Mouse (Mus musculus) liver, embryonic 11.5 days (tissue): ENCODE measurements around the gene Matk. TPM values are rescaled to one million over a fixed set of nuclear protein-coding genes. Genes with fewer than 3 reads are reported as not detected.
"Not testable (repeated sequence)": the region's sequence is repeated elsewhere in the genome, so short reads cannot be mapped to it uniquely, and the experiment has no call there.

Experiments used
- ATAC-seq: fragments of 200-750 bp; cut with Nextera tagmentation; replicated peaks from 2 replicates; pipeline ENCODE4 v1.8.0; 2017; ENCODE audit warnings: moderate number of reproducible peaks, mild to moderate bottlenecking, moderate TSS enrichment, moderate library complexity; ENCODE audit not compliant: low FRiP score
- DNase-seq: peaks from one replicate; pipeline ENCODE4 v3.0.0-alpha.2; 2017; ENCODE audit warnings: low spot score
- H3K27ac ChIP-seq: fragments of 300-500 bp; sonication (generic); 2 replicates; pipeline ENCODE4 v1.5.1; 2014; ENCODE audit warnings: mild to moderate bottlenecking, low read depth, low read length, control low read depth
- H3K27me3 ChIP-seq: fragments of 300-500 bp; sonication (generic); replicated peaks from 2 replicates; pipeline ENCODE4 v1.6.1; 2014; ENCODE audit warnings: low read length, mixed read lengths; ENCODE audit not compliant: control insufficient read depth, insufficient read depth
- H3K36me3 ChIP-seq: fragments of 300-500 bp; sonication (generic); 2 replicates; pipeline ENCODE4 v1.6.1; 2014; ENCODE audit warnings: mild to moderate bottlenecking, low read length, moderate library complexity, mixed read lengths; ENCODE audit not compliant: control insufficient read depth, insufficient read depth
- H3K4me1 ChIP-seq: fragments of 300-500 bp; sonication (generic); replicated peaks from 2 replicates; pipeline ENCODE4 v1.6.1; 2014; ENCODE audit warnings: low read length, mixed read lengths; ENCODE audit not compliant: control insufficient read depth, insufficient read depth
- H3K4me2 ChIP-seq: fragments of 300-500 bp; sonication (generic); 2 replicates; pipeline ENCODE4 v1.6.1; 2014; ENCODE audit warnings: mild to moderate bottlenecking, control low read depth, moderate library complexity
- H3K4me3 ChIP-seq: fragments of 300-500 bp; sonication (generic); 2 replicates; pipeline ENCODE4 v1.5.1; 2014; ENCODE audit warnings: low read depth, low read length, control low read depth
- H3K9ac ChIP-seq: fragments of 300-500 bp; sonication (generic); 2 replicates; pipeline ENCODE4 v1.6.1; 2014; ENCODE audit warnings: low read depth, low read length, control low read depth
- H3K9me3 ChIP-seq: fragments of 300-500 bp; sonication (generic); 2 replicates; pipeline ENCODE4 v1.6.1; 2016; ENCODE audit warnings: low read length, inconsistent platforms, mixed read lengths; ENCODE audit not compliant: control insufficient read depth
- WGBS: fragments of 180-500 bp; shearing (Covaris S2); extraction: QIAGEN DNeasy Blood & Tissue Kit; methylation state at CpG from one replicate; pipeline ENCODE4 v1.1.7; 2014; 5-methylcytosine and 5-hydroxymethylcytosine counted together
- polyA plus RNA-seq: library from polyadenylated mRNA; unstranded; fragments of >200 nt; fragmentation: Nextera tagmentation; extraction: Ambion mirVana; gene quantifications from 2 replicates; pipeline ENCODE4 v1.2.1, GENCODE M21; 2014

Gene Matk
- polyA plus RNA-seq, 1 experiment from 2014 or later = 2.1 TPM

DNA sequence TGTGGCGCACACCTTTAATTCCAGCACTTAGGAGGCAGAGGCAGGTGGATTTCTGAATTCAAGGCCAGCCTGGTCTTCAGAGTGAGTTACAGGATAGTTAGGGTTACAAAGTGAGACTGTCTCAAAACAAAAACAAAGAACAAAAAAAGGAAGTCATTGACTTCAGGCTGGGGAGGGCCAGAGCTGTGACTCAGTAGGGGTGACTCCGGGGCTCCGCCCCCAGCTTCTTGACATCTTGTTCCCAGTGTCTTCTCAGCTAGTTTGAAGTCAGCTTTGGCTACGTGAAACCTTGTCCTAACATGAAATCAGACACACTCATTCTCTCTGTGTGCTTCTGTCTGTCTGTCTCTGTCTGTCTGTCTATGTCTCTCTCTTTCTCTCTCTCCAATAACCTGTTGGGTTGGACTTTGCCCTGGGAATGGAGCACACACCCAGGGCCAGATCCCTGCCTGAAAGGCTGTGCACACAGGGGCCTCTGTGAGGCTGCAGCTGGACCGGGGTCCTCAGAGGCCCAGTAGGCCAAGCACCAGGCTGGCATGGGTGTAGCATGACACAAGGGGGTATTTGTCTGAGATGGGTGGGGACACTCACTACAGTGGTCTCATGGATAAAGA lies 31.2 kb upstream of the Matk start:
- 68% methylated on average over 5 of the region's 5 CpGs for WGBS
- no peaks in the 10 kb centered on the region for H3K36me3 ChIP-seq
- peaks cover 3% of the 10 kb centered on the region for H3K27me3 ChIP-seq
- H3K9me3 ChIP-seq = no peaks in the 10 kb centered on the region
- H3K4me3 ChIP-seq = no peak overlapping the region
- no peak for ATAC-seq
- DNase-seq = no peak
- no peaks in the 10 kb centered on the region for H3K4me1 ChIP-seq
- no peak overlapping the region for H3K4me2 ChIP-seq
- no peak overlapping the region for H3K27ac ChIP-seq
- H3K9ac ChIP-seq = no peak overlapping the region

DNA sequence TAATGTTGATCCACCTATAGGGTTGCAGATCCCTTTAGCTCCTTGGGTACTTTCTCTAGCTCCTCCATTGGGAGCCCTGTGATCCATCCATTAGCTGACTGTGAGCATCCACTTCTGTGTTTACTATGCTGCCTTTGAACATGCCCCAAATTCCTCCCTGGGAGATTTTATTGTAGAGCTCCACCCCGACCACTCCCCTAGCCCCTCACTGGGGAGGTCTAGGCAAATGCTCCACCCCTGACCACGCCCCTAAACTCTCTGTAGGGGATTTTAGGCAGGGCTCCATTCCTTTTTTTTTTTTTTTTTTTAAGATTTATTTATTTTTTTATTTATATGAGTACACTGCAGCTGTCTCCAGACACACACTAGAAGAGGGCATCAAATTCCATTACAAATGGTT lies 29.0 kb upstream of the Matk start:
- peaks cover 12% of the 10 kb centered on the region for H3K27me3 ChIP-seq
- not testable (repeated sequence) for H3K9ac ChIP-seq, H3K36me3 ChIP-seq, DNase-seq, H3K4me1 ChIP-seq, H3K9me3 ChIP-seq, ATAC-seq, H3K4me2 ChIP-seq, H3K27ac ChIP-seq, H3K4me3 ChIP-seq
- 38% methylated on average over 2 of the region's 2 CpGs for WGBS

DNA sequence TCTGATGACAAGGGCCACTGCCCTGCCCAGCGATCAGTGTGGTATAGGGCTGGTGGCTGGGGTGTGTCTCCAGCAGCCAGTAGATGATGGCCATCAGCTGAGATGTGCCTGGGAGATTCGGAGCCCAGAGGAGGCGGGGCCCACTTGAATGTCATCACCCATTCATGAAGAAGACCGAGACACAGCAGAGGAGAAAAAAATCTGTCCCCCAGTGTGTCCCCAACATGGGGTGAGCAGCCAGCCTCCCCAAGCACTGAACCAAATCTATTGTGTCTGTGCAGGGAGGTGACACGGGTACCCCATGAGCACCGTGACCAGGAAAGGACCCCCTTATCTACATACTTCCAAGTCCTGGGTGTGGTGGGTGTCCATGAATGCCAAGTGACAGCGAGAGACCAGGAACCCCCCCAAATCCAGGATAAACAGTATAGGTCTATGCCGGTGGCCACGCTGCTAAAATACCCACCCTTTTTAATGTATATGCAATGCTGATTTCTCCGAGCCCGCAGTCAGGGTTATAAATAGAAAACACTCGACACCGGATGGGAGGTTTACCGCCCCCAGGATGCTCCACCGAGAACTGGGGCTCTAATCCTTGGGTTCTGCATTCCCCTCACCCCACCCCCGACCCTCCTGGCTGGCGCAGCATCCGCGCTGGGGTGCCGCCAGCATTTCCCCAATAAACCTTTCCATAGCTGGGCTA lies 22.8 kb upstream of the Matk start:
- no peak overlapping the region for H3K4me3 ChIP-seq
- H3K27me3 ChIP-seq = peaks cover 48% of the 10 kb centered on the region
- H3K9ac ChIP-seq = no peak overlapping the region
- no peaks in the 10 kb centered on the region for H3K9me3 ChIP-seq
- 15% methylated on average over 20 of the region's 20 CpGs for WGBS
- H3K4me1 ChIP-seq = peaks cover 10% of the 10 kb centered on the region
- no peak overlapping the region for H3K4me2 ChIP-seq
- H3K36me3 ChIP-seq = no peaks in the 10 kb centered on the region
- ATAC-seq (no peak), DNase-seq (no peak)
- no peak overlapping the region for H3K27ac ChIP-seq

DNA sequence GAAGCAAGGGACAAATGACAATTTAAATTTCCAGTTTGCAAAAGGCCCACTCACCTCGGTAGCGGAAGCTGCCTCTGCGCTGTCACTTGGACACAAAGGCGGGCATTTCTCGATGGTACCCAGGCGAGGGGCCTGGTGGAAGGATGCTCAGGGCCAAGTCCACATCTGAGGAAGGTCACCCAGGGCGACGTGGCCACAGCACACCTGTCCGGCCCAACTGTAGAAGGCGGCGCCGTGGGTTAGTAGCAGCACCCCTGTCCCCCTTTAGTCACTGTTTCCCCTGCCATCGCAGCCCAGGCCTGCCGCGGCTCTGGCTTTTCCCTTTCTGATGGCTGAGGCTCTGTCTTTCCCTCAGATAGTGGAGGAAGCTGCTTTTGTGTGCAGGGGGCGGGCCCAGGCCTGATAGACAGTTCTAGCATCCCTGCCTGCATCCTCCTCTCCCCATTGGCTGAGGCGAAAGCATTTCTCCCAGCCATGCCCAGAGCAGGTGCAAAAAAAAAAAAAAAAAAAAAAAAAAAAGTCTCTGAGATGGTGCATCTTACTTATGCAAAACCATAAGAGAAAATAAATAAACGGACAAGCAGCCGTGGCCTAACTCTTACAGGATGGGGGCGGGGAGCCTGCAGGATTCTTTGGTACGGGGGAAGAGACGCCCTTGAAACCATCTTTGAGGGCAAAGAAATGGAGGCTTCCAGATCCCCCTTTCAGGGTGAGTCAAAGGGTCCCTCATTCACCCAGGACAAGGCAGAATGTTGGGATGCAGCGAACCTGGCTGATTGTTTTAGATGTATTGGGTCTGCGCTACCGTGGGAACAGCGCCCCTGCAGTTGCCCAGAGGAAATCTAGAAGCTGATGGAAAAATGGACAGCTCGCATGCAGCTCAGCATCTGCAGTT lies 22.1 kb upstream of the Matk start, which contains the start of gene Atcay:
Atcay (minus strand) TSS at position 396 of the 895 bp plus-strand sequence.
- WGBS = 12% methylated on average over 27 of the region's 27 CpGs
- no peak within 1 kb of the TSS for H3K4me2 ChIP-seq
- H3K27me3 ChIP-seq = peaks cover 50% of the 10 kb centered on the region
- H3K27ac ChIP-seq = no peak within 1 kb of the TSS
- no peak within 1 kb of the TSS for H3K9ac ChIP-seq
- H3K4me3 ChIP-seq = no peak within 1 kb of the TSS; the same call in 1 of the 2 replicates
- H3K4me1 ChIP-seq = peaks cover 10% of the 10 kb centered on the region
- ATAC-seq (no peak), DNase-seq (no peak)
- no peaks in the 10 kb centered on the region for H3K9me3 ChIP-seq
- no peaks in the 10 kb centered on the region for H3K36me3 ChIP-seq

DNA sequence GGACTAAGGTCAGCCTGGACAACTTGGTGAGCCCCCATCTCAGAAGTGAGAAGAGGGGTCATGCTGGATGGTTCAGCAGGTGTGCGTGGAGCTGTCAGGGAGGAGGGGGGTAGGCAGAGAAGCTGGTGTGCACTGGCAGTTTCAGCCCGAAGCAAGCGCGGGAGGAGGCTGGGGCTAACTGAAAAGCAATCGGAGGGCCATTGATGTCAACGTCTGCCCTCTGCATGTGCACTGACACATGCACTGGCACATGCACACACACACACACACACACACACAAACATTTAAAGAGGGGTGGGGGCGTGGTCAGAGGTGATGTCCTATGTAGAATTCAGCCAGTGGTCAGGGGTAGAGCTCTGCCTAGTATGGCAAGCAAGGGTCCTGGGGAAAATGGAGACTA lies 21.3 kb upstream of the Matk start:
- 51% methylated on average over 7 of the region's 7 CpGs for WGBS

DNA sequence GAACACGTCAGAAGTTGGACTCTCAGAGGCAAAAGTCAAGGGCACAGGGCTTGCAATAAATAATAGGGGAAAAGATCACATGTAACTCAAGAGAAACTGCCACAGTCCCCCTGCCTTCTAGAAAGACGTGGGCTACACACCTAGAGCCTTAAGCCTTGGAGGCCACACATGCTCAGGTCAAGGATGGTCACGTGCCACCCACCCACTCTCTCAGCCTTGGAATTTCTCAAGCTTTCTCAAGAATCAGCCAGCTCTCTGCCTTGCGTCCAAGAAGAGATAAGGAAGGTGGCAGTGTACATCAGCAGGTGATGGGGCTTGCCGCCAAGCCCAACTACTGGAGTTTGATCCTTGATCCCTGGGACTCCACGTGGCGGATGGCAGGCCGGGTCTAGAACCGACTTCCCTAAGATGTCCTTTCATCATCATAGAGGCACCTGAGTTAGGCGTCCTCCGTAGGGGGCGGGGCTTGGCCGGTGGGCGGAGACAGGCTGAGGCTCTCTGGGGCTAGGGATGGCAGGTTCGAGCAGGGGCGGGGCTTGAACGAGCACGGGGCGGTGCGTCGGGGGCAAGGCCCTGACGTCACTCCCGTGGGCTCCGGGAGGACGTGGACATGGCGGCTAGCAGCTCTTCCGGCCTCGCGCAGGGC lies 20.0 kb upstream of the Matk start, which contains the start of gene Zfr2:
Zfr2 (plus strand) TSS at position 576 of the 646 bp plus-strand sequence.
- peak within 1 kb of the TSS; percentile 75 for H3K4me3 ChIP-seq
- ATAC-seq (peak; percentile 93), DNase-seq (peak; percentile 90)
- H3K36me3 ChIP-seq = no peaks in the 10 kb centered on the region
- H3K4me1 ChIP-seq = peaks cover 10% of the 10 kb centered on the region
- H3K9ac ChIP-seq = peak within 1 kb of the TSS; percentile 75
- H3K4me2 ChIP-seq = peak within 1 kb of the TSS; percentile 79
- peaks cover 63% of the 10 kb centered on the region for H3K27me3 ChIP-seq
- 7% methylated on average over 28 of the region's 29 CpGs for whole genome bisulfite sequencing
- peak within 1 kb of the TSS; percentile 25; the same call in 1 of the 2 replicates for H3K27ac ChIP-seq
- no peaks in the 10 kb centered on the region for H3K9me3 ChIP-seq

More for the DNA sequence above, 21.3 kb upstream of the Matk start:
- Histone ChIP-seq H3K9ac (no peak overlapping the region), H3K9me3 (no peaks in the 10 kb centered on the region), H3K4me2 (no peak overlapping the region), H3K4me1 (peaks cover 10% of the 10 kb centered on the region), H3K27ac (no peak overlapping the region), H3K4me3 (no peak overlapping the region), H3K27me3 (peaks cover 53% of the 10 kb centered on the region), H3K36me3 (no peaks in the 10 kb centered on the region)
- no peak for ATAC-seq
- no peak for DNase-seq

DNA sequence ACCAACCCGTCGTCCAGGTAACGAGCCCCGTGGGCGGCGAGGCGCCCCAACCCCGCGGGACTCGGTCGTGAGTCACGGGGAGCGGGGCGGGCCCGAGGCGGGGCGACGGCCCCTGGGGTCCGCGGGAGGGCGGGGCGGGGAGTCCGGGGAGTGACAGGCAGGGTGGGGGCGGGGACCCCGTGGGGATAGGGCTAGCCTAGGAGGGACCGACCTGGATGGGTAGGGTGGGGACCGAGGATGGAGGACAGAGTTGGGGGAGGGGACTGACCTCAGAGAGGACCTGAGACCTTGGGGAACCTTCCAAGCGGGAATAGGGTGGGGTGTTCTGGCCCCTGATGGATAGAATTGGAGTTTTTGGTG lies 19.5 kb upstream of the Matk start:
- Histone ChIP-seq H3K4me2 (peak overlapping the region; percentile 79), H3K36me3 (no peaks in the 10 kb centered on the region), H3K27ac (peak overlapping the region; percentile 25; the same call in 1 of the 2 replicates), H3K4me1 (peaks cover 10% of the 10 kb centered on the region), H3K9me3 (no peaks in the 10 kb centered on the region), H3K9ac (peak overlapping the region; percentile 75), H3K4me3 (peak overlapping the region; percentile 75), H3K27me3 (peaks cover 62% of the 10 kb centered on the region)
- ATAC-seq = peak; percentile 65; the same call in 1 of the 2 replicates
- 1% methylated on average over 22 of the region's 28 CpGs for WGBS
- no peak for DNase-seq

DNA sequence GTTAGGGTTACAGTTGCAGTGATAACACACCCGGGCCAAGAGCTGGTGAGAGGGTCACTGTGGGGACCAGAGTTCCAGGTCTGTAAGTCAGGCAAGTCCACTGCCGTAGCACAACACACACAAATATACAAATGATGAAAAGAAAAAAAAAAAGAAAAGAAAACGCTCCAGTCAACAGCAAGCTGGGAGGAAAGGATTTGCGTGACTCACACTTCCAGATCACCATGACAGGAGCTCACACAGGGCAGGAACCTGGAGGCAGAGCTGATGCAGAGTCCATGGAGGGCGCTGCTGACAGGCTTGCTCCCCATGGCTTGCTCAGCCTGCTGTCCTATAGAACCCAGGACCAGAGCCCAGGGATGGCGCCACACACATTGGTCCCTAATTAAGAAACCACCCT lies 18.5 kb upstream of the Matk start:
- ATAC-seq (no peak), DNase-seq (no peak)
- Histone ChIP-seq H3K27ac (no peak overlapping the region), H3K9me3 (no peaks in the 10 kb centered on the region), H3K27me3 (peaks cover 60% of the 10 kb centered on the region), H3K4me1 (peaks cover 10% of the 10 kb centered on the region), H3K4me2 (no peak overlapping the region), H3K36me3 (no peaks in the 10 kb centered on the region), H3K9ac (no peak overlapping the region), H3K4me3 (0 out of 2 replicates have a peak overlapping the region, but pooled peaks have one; percentile 75)
- WGBS = 74% methylated on average over 6 of the region's 6 CpGs
